Mouse (Mus musculus) neural tube, embryonic 14.5 days (tissue): Measurements from ENCODE around the gene Hyal1. TPM values are rescaled to one million over a fixed set of nuclear protein-coding genes. Genes with fewer than 3 reads are reported as not detected.

ENCODE experiments used
- ATAC-seq: fragments of 200-750 bp; cut with Nextera tagmentation; 2 replicates; pipeline ENCODE4 v1.8.0; 2017; ENCODE audit warnings: low read depth, mild to moderate bottlenecking, moderate TSS enrichment, moderate library complexity
- H3K27ac ChIP-seq: fragments of 300-500 bp; sonication (generic); 2 replicates; pipeline ENCODE4 v1.5.1; 2014; ENCODE audit warnings: low read depth, mild to moderate bottlenecking, control low read depth, low read length, moderate library complexity, mixed read lengths
- H3K27me3 ChIP-seq: fragments of 300-500 bp; sonication (generic); 2 replicates; pipeline ENCODE4 v1.6.1; 2014; ENCODE audit warnings: low read length; ENCODE audit not compliant: control insufficient read depth, insufficient read depth
- H3K36me3 ChIP-seq: fragments of 300-500 bp; sonication (generic); 2 replicates; pipeline ENCODE4 v1.6.1; 2014; ENCODE audit warnings: low read length, mixed read lengths; ENCODE audit not compliant: control insufficient read depth, insufficient read depth
- H3K4me1 ChIP-seq: fragments of 300-500 bp; sonication (generic); 2 replicates; pipeline ENCODE4 v1.6.1; 2014; ENCODE audit warnings: low read length; ENCODE audit not compliant: control insufficient read depth, insufficient read depth
- H3K4me2 ChIP-seq: fragments of 300-500 bp; sonication (generic); 2 replicates; pipeline ENCODE4 v1.6.1; 2014; ENCODE audit warnings: mild to moderate bottlenecking, low read depth, low read length, control low read depth
- H3K4me3 ChIP-seq: fragments of 300-500 bp; sonication (generic); 2 replicates; pipeline ENCODE4 v1.5.1; 2014; ENCODE audit warnings: low read depth, low read length, control low read depth, mixed read lengths
- H3K9ac ChIP-seq: fragments of 300-500 bp; sonication (generic); replicated peaks from 2 replicates; pipeline ENCODE4 v1.6.1; 2014; ENCODE audit warnings: low read depth, mild to moderate bottlenecking, control low read depth, low read length, mixed read lengths
- H3K9me3 ChIP-seq: fragments of 300-500 bp; sonication (generic); 2 replicates; pipeline ENCODE4 v1.6.1; 2016; ENCODE audit warnings: low read length; ENCODE audit not compliant: control insufficient read depth
- WGBS: fragments of 180-500 bp; shearing (Covaris S2); extraction: QIAGEN DNeasy Blood & Tissue Kit; methylation state at CpG from one replicate; pipeline ENCODE4 v1.1.7; 2014; 5-methylcytosine and 5-hydroxymethylcytosine counted together
- polyA plus RNA-seq: library from polyadenylated mRNA; unstranded; fragments of >200 nt; fragmentation: Nextera tagmentation; extraction: Ambion mirVana; gene quantifications from 2 replicates; pipeline ENCODE4 v1.2.1, GENCODE M21; 2014

Gene Hyal1
- polyA plus RNA-seq, 1 experiment from 2014 or later, result 3.1 TPM

- no peak overlapping the region for H3K9ac ChIP-seq
- H3K36me3 ChIP-seq, result peaks cover 5% of the 10 kb centered on the region; the same call in 1 of the 2 replicates
- 73% methylated on average over 5 of the region's 5 CpGs for WGBS
- no peak for ATAC-seq
- H3K9me3 ChIP-seq, result no peaks in the 10 kb centered on the region
- H3K4me3 ChIP-seq, result no peak overlapping the region
- H3K27ac ChIP-seq, result peak overlapping the region; percentile 39
- peaks cover 40% of the 10 kb centered on the region for H3K4me1 ChIP-seq
- no peak overlapping the region for H3K4me2 ChIP-seq
- H3K27me3 ChIP-seq, result no peaks in the 10 kb centered on the region
Observed at GRCm38 (mm10) chr9:107624539-107624938, 47.8 kb downstream of the Hyal1 start.

- Histone ChIP-seq H3K27ac (peak overlapping the region; percentile 39), H3K4me2 (no peak overlapping the region), H3K9ac (no peak overlapping the region), H3K4me3 (no peak overlapping the region), H3K27me3 (no peaks in the 10 kb centered on the region), H3K36me3 (peaks cover under 1% of the 10 kb centered on the region; the same call in 1 of the 2 replicates), H3K4me1 (peaks cover 44% of the 10 kb centered on the region), H3K9me3 (no peaks in the 10 kb centered on the region)
- WGBS, result 77% methylated on average over 3 of the region's 3 CpGs
- ATAC-seq, result no peak
Observed at GRCm38 (mm10) chr9:107624951-107625350, 48.2 kb downstream of the Hyal1 start.

GRCm38 (mm10) chr9:107625351-107626128 lies 48.8 kb downstream of the Hyal1 start:
- ATAC-seq, result no peak
- H3K9me3 ChIP-seq, result no peaks in the 10 kb centered on the region
- no peak overlapping the region for H3K4me3 ChIP-seq
- 87% methylated on average over 12 of the region's 12 CpGs for WGBS
- H3K27ac ChIP-seq, result 0 out of 2 replicates have a peak overlapping the region, but pooled peaks have one; percentile 91
- H3K9ac ChIP-seq, result no peak overlapping the region
- peaks cover 50% of the 10 kb centered on the region for H3K4me1 ChIP-seq
- H3K36me3 ChIP-seq, result no peaks in the 10 kb centered on the region; the same call in 1 of the 2 replicates
- H3K4me2 ChIP-seq, result 0 out of 2 replicates have a peak overlapping the region, but pooled peaks have one; percentile 23
- H3K27me3 ChIP-seq, result no peaks in the 10 kb centered on the region

- peak overlapping the region; percentile 48 for H3K9ac ChIP-seq
- no peaks in the 10 kb centered on the region for H3K36me3 ChIP-seq
- peaks cover 54% of the 10 kb centered on the region for H3K4me1 ChIP-seq
- H3K4me3 ChIP-seq, result no peak overlapping the region
- ATAC-seq, result peak; percentile 31; the same call in 1 of the 2 replicates
- peak overlapping the region; percentile 23 for H3K4me2 ChIP-seq
- 28% methylated on average over 13 of the region's 15 CpGs for WGBS
- peak overlapping the region; percentile 91 for H3K27ac ChIP-seq
- no peaks in the 10 kb centered on the region for H3K9me3 ChIP-seq
- no peaks in the 10 kb centered on the region for H3K27me3 ChIP-seq
Observed at GRCm38 (mm10) chr9:107626158-107626843, 49.6 kb downstream of the Hyal1 start.

- ATAC-seq, result peak; percentile 62
- no peaks in the 10 kb centered on the region for H3K36me3 ChIP-seq
- H3K4me2 ChIP-seq, result peak overlapping the region; percentile 23
- H3K9me3 ChIP-seq, result no peaks in the 10 kb centered on the region
- H3K4me3 ChIP-seq, result no peak overlapping the region
- peak overlapping the region; percentile 91 for H3K27ac ChIP-seq
- 5% methylated on average over 2 of the region's 2 CpGs for WGBS
- H3K9ac ChIP-seq, result peak overlapping the region; percentile 48
- H3K4me1 ChIP-seq, result peaks cover 59% of the 10 kb centered on the region
- H3K27me3 ChIP-seq, result no peaks in the 10 kb centered on the region
Observed at GRCm38 (mm10) chr9:107626844-107627277, 50.1 kb downstream of the Hyal1 start.

- Histone ChIP-seq H3K4me2 (peak overlapping the region; percentile 23), H3K27ac (peak overlapping the region; percentile 91), H3K36me3 (no peaks in the 10 kb centered on the region), H3K27me3 (no peaks in the 10 kb centered on the region), H3K9ac (peak overlapping the region; percentile 48), H3K4me3 (no peak overlapping the region), H3K4me1 (peaks cover 67% of the 10 kb centered on the region), H3K9me3 (no peaks in the 10 kb centered on the region)
- no peak for ATAC-seq
- WGBS, result 16% methylated on average over 20 of the region's 20 CpGs
Observed at GRCm38 (mm10) chr9:107627387-107628255, 50.9 kb downstream of the Hyal1 start.

- Histone ChIP-seq H3K36me3 (no peaks in the 10 kb centered on the region), H3K4me1 (peaks cover 73% of the 10 kb centered on the region), H3K4me3 (no peak overlapping the region), H3K9ac (peak overlapping the region; percentile 48), H3K4me2 (peak overlapping the region; percentile 27; the same call in 1 of the 2 replicates), H3K27ac (peak overlapping the region; percentile 91), H3K9me3 (no peaks in the 10 kb centered on the region), H3K27me3 (no peaks in the 10 kb centered on the region)
- ATAC-seq, result no peak
- 39% methylated on average over 15 of the region's 15 CpGs for WGBS
Observed at GRCm38 (mm10) chr9:107628721-107629410, 52.1 kb downstream of the Hyal1 start.

GRCm38 (mm10) chr9:107629411-107629730 lies 52.6 kb downstream of the Hyal1 start:
- no peak overlapping the region for H3K9ac ChIP-seq
- no peak for ATAC-seq
- no peaks in the 10 kb centered on the region for H3K9me3 ChIP-seq
- WGBS, result 19% methylated on average over 4 of the region's 4 CpGs
- peak overlapping the region; percentile 27; the same call in 1 of the 2 replicates for H3K4me2 ChIP-seq
- H3K27ac ChIP-seq, result peak overlapping the region; percentile 90
- peaks cover 78% of the 10 kb centered on the region for H3K4me1 ChIP-seq
- no peaks in the 10 kb centered on the region for H3K27me3 ChIP-seq
- no peak overlapping the region for H3K4me3 ChIP-seq
- H3K36me3 ChIP-seq, result no peaks in the 10 kb centered on the region
